In genomic region chr4:106778116-106778788, GRCm38 (mm10) we compare ENCODE assay signal across 8 mouse cellular contexts. TPM values are rescaled to one million over a fixed set of nuclear protein-coding genes. Genes with fewer than 3 reads are reported as not detected.
DNase-seq lines count a peak whose midpoint lies in the region; ATAC-seq and TF ChIP-seq lines count a peak whose summit lies in the region.

No protein-coding gene starts in this region.

- DNase-seq in adrenal gland, adult 2 months: peak; percentile 97
- DNase-seq in embryo, embryonic 10.5 days (ENCODE audit: low spot score): peak; percentile 81
- DNase-seq in gastrocnemius, postnatal 10 days: peak; percentile 98
- peak; percentile 54 to 77 for DNase-seq in layer of hippocampus, postnatal 25 days (ENCODE audit: extremely low spot score in 1 of 2, low spot score in 1 of 2)
- peak; percentile 99 for DNase-seq in lung, postnatal 0 days (ENCODE audit: low spot score)
- DNase-seq in retina, embryonic 14.5 days (ENCODE audit: low spot score): peak; percentile 83
- DNase-seq in T-cell, adult 2 months (ENCODE audit: low spot score): no peak

- peak; percentile 58 for TF ChIP-seq CTCF in lung, postnatal 0 days (IDR thresholded peaks at IDR 0.05)

- no peaks in the 10 kb centered on the region for H3K9me3 ChIP-seq in hindbrain, embryonic 15.5 days
- no peaks in the 10 kb centered on the region for H3K9me3 ChIP-seq in lung, postnatal 0 days (ENCODE audit: low read length)

- TF ChIP-seq EP300 in lung, postnatal 0 days (IDR thresholded peaks at IDR 0.05): peak; percentile 77

- peak overlapping the region; percentile 74 for H3K27ac ChIP-seq in hindbrain, embryonic 15.5 days (replicated peaks)
- H3K27ac ChIP-seq in lung, postnatal 0 days (ENCODE audit: low read length): peak overlapping the region; percentile 74

- no peak overlapping the region for H3K4me2 ChIP-seq in hindbrain, embryonic 15.5 days
- no peak overlapping the region for H3K4me2 ChIP-seq in lung, postnatal 0 days (replicated peaks; ENCODE audit: low read depth, low read length)

- no peak overlapping the region for H3K9ac ChIP-seq in hindbrain, embryonic 15.5 days
- H3K9ac ChIP-seq in lung, postnatal 0 days (replicated peaks; ENCODE audit: low read depth): no peak overlapping the region

- H3K4me1 ChIP-seq in hindbrain, embryonic 15.5 days (replicated peaks): peaks cover 42% of the 10 kb centered on the region
- H3K4me1 ChIP-seq in lung, postnatal 0 days (ENCODE audit: insufficient read depth, low read depth, low read length): peaks cover 7% of the 10 kb centered on the region; the same call in 1 of the 2 replicates

- H3K4me3 ChIP-seq in hindbrain, embryonic 15.5 days: no peak overlapping the region
- no peak overlapping the region for H3K4me3 ChIP-seq in lung, postnatal 0 days (ENCODE audit: low read depth, low read length)

- WGBS in hindbrain, embryonic 15.5 days: 27% methylated on average over 5 of the region's 5 CpGs
- 39% methylated on average over 5 of the region's 5 CpGs for WGBS in lung, postnatal 0 days

- peak; percentile 87 for ATAC-seq in hindbrain, embryonic 15.5 days (ENCODE audit: low FRiP score, low read depth)
- peak; percentile 99 for ATAC-seq in lung, postnatal 0 days

- H3K36me3 ChIP-seq in hindbrain, embryonic 15.5 days: no peaks in the 10 kb centered on the region
- no peaks in the 10 kb centered on the region for H3K36me3 ChIP-seq in lung, postnatal 0 days (ENCODE audit: insufficient read depth, low read length)

- no peaks in the 10 kb centered on the region for H3K27me3 ChIP-seq in hindbrain, embryonic 15.5 days
- H3K27me3 ChIP-seq in lung, postnatal 0 days (replicated peaks; ENCODE audit: insufficient read depth, low read length): no peaks in the 10 kb centered on the region

RNA-seq across cellular contexts. Expression of gene Acot11, which starts 26.5 kb away (rescaled TPM):
- total RNA-seq in adrenal gland, adult 2 months (2021): 10 to 100 TPM; 46.7 to 84.2 TPM
- 21.2 and 23.2 TPM in 2 replicates for polyA plus RNA-seq in adrenal gland, adult 2 months (2012; rRNA removed)
- 1 to 10 TPM; 5.3 to 7.4 TPM for total RNA-seq in gastrocnemius, postnatal 10 days (2021)
- 2.1 and 2.4 TPM in 2 replicates for polyA plus RNA-seq in hindbrain, embryonic 15.5 days (2015; fragmentation: Nextera tagmentation; extraction: Ambion mirVana)
- 10 to 100 TPM; 45.7 to 46.8 TPM for total RNA-seq in layer of hippocampus, postnatal 25 days (2021)
- 0.93 and 0.96 TPM in 2 replicates for polyA plus RNA-seq in lung, postnatal 0 days (2015; fragmentation: Nextera tagmentation; extraction: Ambion mirVana)

RNA-seq across cellular contexts. Expression of gene Fam151a, which starts 44.6 kb away (rescaled TPM):
- total RNA-seq in adrenal gland, adult 2 months (2021): under 1 TPM; 0.23 to 0.45 TPM
- polyA plus RNA-seq in adrenal gland, adult 2 months (2012; rRNA removed): 0.18 TPM in 1 of 2 replicates, not detected in the other
- not detected for total RNA-seq in gastrocnemius, postnatal 10 days (2021)
- polyA plus RNA-seq in hindbrain, embryonic 15.5 days (2015; fragmentation: Nextera tagmentation; extraction: Ambion mirVana): not detected in 2 replicates
- total RNA-seq in layer of hippocampus, postnatal 25 days (2021): not detected
- polyA plus RNA-seq in lung, postnatal 0 days (2015; fragmentation: Nextera tagmentation; extraction: Ambion mirVana): 0.31 and 0.40 TPM in 2 replicates

RNA-seq across cellular contexts. Expression of gene Mroh7, which starts 47.5 kb away (rescaled TPM):
- 1 to 10 TPM in 1 of 2 experiments, under 1 TPM in 1; 0.83 to 1.4 TPM for total RNA-seq in adrenal gland, adult 2 months (2021)
- 3.1 and 5.1 TPM in 2 replicates for polyA plus RNA-seq in adrenal gland, adult 2 months (2012; rRNA removed)
- total RNA-seq in gastrocnemius, postnatal 10 days (2021): under 1 TPM; 0.16 to 0.47 TPM
- polyA plus RNA-seq in hindbrain, embryonic 15.5 days (2015; fragmentation: Nextera tagmentation; extraction: Ambion mirVana): 0.21 and 1.5 TPM in 2 replicates
- total RNA-seq in layer of hippocampus, postnatal 25 days (2021): 1 to 10 TPM; 2.0 to 2.4 TPM
- polyA plus RNA-seq in lung, postnatal 0 days (2015; fragmentation: Nextera tagmentation; extraction: Ambion mirVana): 0.05 and 0.43 TPM in 2 replicates

Comparison
In these comparisons a context has a peak if more than half of its experiments do, and no peak if none do; other contexts are left out.
1. RNA of gene Acot11, which starts 26.5 kb away (total RNA-seq): 46.7 to 84.2 TPM in adrenal gland, adult 2 months and 45.7 to 46.8 TPM in layer of hippocampus, postnatal 25 days; 5.3 to 7.4 TPM in gastrocnemius, postnatal 10 days; every median in the first group is over 4 times any median in the second.